Mouse (Mus musculus): ENCODE measurements around the gene Acnat1. TPM values are rescaled to one million over a fixed set of nuclear protein-coding genes. Genes with fewer than 3 reads are reported as not detected.
"Not testable (repeated sequence)": the region's sequence is repeated elsewhere in the genome, so short reads cannot be mapped to it uniquely, and the experiment has no call there.

Acnat1 gene
- polyA plus RNA-seq, 1 experiment from 2014 or later, result not detected

DNA sequence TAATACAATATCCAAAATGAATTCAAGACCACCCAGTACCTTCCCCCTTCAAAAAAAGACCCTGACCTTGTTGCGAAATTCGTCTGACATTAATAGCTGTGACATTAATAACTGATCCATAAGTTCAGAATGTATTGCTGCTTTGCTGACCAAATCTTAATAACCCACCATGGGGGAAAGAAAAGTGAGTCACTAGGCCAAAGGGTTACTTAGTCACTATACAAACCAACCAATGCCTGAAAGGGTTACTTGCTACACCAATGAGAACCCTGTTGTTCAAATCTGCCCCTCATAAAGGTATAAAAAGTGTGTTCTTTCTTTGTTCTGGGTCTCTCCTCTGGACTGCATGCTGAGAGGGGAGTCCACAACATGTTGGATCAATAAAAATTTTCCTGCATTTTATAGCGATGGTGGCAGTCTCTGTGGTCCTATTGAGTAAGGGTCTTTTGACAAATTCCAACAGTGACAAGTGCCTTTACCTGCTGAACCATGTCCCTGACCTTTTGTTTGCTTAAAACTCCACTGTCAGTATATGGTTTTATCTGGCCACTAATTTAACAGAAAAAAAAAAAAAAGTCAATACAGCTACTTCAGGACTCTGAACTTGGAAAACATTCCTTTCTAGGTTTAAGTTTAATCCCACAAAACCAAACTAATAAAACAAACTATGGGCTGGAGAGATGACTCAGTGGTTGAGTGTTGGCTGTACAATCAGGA is 12.4 kb upstream of the Acnat1 start:
- H3K9ac ChIP-seq (replicated peaks); H3K9me3 ChIP-seq; ATAC-seq (ENCODE audit: insufficient number of reproducible peaks, insufficient read depth, low FRiP score, low TSS enrichment, low read depth); H3K4me3 ChIP-seq (replicated peaks); H3K27me3 ChIP-seq; H3K36me3 ChIP-seq; H3K4me1 ChIP-seq (replicated peaks); H3K27ac ChIP-seq; H3K4me2 ChIP-seq: not testable (repeated sequence)
- 64% methylated on average over 3 of the region's 3 CpGs for WGBS

DNA sequence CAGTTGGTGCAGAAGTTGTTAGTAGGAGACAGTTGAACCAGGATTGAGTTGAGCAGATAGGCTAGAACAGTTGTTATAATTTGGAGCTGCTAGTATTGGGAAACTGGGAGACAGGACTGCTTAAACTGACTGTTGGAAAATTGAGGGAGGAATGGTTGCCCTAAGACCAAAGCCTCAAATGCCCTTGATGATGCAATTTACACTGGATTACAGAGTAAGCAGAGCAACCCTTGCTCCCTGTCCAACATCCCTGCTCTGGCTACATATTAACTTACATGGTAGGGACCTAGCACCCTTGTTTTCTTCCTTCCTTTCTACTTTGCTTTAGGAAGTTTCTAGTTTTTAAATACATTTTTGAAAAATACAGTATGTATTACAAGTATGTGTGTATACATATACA is 11.7 kb upstream of the Acnat1 start:
- Histone ChIP-seq H3K4me2 (no peak overlapping the region), H3K27ac (no peak overlapping the region), H3K4me1 (replicated peaks) (0 out of 2 replicates have a peak, but pooled peaks cover 3% of the 10 kb centered on the region), H3K36me3 (no peaks in the 10 kb centered on the region), H3K9ac (replicated peaks) (no peak overlapping the region), H3K27me3 (no peaks in the 10 kb centered on the region), H3K9me3 (no peaks in the 10 kb centered on the region), H3K4me3 (replicated peaks) (no peak overlapping the region)
- no peak for ATAC-seq (ENCODE audit: insufficient number of reproducible peaks, insufficient read depth, low FRiP score, low TSS enrichment, low read depth)

DNA sequence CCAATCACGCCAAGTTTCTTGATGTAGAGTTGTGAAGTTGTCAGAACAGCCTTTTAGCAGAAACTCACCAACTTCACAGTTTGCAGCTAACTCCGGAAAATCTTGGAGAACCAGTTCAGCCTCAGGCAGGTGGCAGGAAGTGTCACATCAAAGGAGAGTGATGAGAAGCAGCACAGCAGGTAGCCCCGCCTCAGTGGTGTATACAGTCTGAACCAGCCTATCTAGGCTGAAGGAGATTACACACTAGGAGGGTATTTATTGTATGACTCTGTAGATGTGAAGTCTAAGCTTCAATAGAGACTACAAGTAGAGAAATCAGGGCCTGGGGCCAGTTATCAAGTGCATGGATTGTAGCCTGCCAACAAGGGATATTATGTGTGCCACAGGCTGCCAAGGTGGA is 7.2 kb upstream of the Acnat1 start:
- 36% methylated on average over 3 of the region's 3 CpGs for WGBS
- H3K9ac ChIP-seq (replicated peaks), result no peak overlapping the region
- peaks cover 9% of the 10 kb centered on the region; the same call in 1 of the 2 replicates for H3K4me1 ChIP-seq (replicated peaks)
- H3K27ac ChIP-seq, result no peak overlapping the region
- H3K27me3 ChIP-seq, result no peaks in the 10 kb centered on the region
- H3K4me2 ChIP-seq, result peak overlapping the region; percentile 41; the same call in 1 of the 2 replicates
- H3K9me3 ChIP-seq, result no peaks in the 10 kb centered on the region
- ATAC-seq (ENCODE audit: insufficient number of reproducible peaks, insufficient read depth, low FRiP score, low TSS enrichment, low read depth), result no peak
- no peak overlapping the region for H3K4me3 ChIP-seq (replicated peaks)
- H3K36me3 ChIP-seq, result no peaks in the 10 kb centered on the region

DNA sequence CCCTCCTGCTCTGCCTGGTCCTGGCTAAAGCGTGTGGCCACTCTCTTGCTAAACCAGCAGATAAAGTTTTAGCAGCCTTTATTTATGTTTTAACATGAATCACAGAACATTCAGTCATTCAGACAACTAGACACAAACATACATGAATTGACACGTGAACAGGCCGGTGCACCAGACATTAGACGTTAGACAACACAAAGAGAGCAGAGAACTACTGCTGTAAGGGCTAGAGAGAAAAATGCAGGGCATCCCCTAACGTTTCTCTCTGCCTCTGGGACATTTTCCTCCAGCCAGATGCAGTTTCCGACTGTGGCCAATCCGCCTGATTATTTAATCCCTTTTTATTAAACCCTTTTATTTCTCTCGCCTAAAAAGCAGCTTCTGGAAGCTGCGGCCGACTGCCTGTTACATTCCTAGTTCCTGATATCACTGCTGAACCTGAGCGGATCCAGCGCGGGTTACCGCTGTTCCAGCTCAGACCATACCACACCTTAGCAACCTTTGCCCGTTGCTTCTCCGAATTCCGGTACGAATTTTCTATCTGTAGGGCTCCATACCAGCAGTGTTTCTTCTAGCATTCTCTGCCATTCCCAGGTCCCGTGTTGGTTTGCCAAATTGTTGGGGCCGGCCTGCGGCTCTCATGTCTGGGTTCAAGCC is 6.5 kb upstream of the Acnat1 start:
- H3K4me2 ChIP-seq, result peak overlapping the region; percentile 41
- no peak for ATAC-seq (ENCODE audit: insufficient number of reproducible peaks, insufficient read depth, low FRiP score, low TSS enrichment, low read depth)
- H3K36me3 ChIP-seq, result no peaks in the 10 kb centered on the region
- no peak overlapping the region for H3K4me3 ChIP-seq (replicated peaks)
- H3K27me3 ChIP-seq, result no peaks in the 10 kb centered on the region
- H3K4me1 ChIP-seq (replicated peaks), result peaks cover 9% of the 10 kb centered on the region; the same call in 1 of the 2 replicates
- WGBS, result 12% methylated on average over 21 of the region's 21 CpGs
- H3K27ac ChIP-seq, result no peak overlapping the region
- no peaks in the 10 kb centered on the region for H3K9me3 ChIP-seq
- no peak overlapping the region for H3K9ac ChIP-seq (replicated peaks)

DNA sequence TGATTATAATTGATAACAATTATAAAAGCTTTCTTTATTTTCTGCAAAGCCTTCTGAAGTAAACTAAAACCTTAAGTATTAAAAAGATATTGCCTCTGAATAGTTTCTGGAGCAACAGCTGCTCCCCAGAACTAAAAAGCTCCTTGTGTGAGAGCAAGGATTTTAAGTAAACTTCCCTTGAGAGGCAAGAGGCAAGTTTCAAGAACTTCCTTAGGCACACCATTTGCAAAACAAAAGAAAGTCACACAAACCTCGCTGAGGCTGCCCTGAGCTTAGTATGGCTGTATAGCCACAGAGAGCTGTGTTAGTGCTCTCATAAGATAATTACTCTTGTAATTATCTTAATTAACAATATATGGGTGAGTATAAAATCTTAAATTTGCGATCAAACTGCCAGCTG is 5.3 kb upstream of the Acnat1 start:
- ATAC-seq (ENCODE audit: insufficient number of reproducible peaks, insufficient read depth, low FRiP score, low TSS enrichment, low read depth), result not testable (repeated sequence)
- WGBS, result 20% methylated on average over 2 of the region's 2 CpGs

DNA sequence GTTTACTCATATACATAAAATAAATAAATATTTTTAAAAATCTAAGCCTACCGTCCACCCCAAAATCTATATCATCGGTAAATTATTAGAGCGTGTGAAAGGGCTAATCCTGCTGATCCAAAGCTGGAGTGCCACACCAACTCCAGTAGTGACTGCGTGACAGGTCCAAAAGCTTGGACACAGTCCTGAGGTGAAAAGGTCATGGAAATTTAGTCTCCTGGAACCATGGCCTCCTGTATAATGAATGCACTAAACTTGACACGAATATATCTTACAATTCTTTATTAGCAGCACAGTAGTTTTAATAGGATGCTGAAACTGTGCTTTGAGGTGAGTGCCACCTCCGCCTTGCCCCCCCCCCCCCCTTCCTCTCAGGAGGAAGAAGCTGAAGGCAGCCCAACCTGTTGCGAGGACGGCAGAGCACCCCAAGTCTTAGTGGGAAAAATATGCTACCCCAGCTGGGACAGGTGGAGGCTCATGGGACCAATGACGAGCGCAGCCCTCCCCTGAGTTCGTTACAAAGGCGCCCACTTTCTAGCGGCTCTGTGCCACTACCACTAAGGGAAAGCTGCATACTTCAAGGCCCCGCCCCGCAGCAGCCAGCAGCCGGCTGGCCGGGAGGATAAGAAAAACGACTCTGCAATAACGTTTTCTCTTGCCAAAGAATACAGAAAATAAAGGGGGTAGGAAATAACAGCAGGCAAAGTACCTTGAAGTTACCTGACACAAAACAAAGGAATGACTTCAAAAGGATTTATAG is 4.6 kb upstream of the Acnat1 start:
- peaks cover 9% of the 10 kb centered on the region; the same call in 1 of the 2 replicates for H3K4me1 ChIP-seq (replicated peaks)
- no peaks in the 10 kb centered on the region for H3K36me3 ChIP-seq
- H3K27ac ChIP-seq, result no peak overlapping the region
- H3K27me3 ChIP-seq, result no peaks in the 10 kb centered on the region
- H3K4me3 ChIP-seq (replicated peaks), result peak overlapping the region; percentile 30
- WGBS, result 20% methylated on average over 19 of the region's 19 CpGs
- ATAC-seq (ENCODE audit: insufficient number of reproducible peaks, insufficient read depth, low FRiP score, low TSS enrichment, low read depth), result peak; percentile 71
- H3K9me3 ChIP-seq, result no peaks in the 10 kb centered on the region
- peak overlapping the region; percentile 58 for H3K4me2 ChIP-seq
- no peak overlapping the region for H3K9ac ChIP-seq (replicated peaks)

More for the DNA sequence above, 5.3 kb upstream of the Acnat1 start:
- H3K4me1 ChIP-seq (replicated peaks); H3K9me3 ChIP-seq; H3K4me2 ChIP-seq; H3K27me3 ChIP-seq; H3K36me3 ChIP-seq; H3K9ac ChIP-seq (replicated peaks); H3K4me3 ChIP-seq (replicated peaks); H3K27ac ChIP-seq: not testable (repeated sequence)

DNA sequence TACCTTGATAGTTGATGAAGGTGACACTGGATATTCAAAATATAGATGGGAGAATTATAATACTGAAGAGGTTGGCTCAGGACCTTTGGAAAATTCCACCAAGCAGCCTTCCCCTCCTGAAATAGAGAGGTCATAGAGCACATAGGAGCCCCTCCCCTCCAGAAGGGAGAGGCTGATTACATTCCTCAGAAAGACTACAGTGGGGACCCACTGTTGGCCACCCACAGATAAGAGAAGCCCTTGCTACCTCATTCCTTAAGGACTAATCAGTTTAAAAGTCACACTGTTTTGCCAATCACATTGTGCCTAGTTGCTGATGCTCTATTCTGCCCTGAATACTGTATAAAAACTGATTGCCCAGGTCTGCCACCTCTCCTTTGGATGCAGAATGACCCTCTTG is 871 bp upstream of the Acnat1 start:
- H3K4me1 ChIP-seq (replicated peaks), result peaks cover 6% of the 10 kb centered on the region; the same call in 1 of the 2 replicates
- ATAC-seq (ENCODE audit: insufficient number of reproducible peaks, insufficient read depth, low FRiP score, low TSS enrichment, low read depth), result no peak

DNA sequence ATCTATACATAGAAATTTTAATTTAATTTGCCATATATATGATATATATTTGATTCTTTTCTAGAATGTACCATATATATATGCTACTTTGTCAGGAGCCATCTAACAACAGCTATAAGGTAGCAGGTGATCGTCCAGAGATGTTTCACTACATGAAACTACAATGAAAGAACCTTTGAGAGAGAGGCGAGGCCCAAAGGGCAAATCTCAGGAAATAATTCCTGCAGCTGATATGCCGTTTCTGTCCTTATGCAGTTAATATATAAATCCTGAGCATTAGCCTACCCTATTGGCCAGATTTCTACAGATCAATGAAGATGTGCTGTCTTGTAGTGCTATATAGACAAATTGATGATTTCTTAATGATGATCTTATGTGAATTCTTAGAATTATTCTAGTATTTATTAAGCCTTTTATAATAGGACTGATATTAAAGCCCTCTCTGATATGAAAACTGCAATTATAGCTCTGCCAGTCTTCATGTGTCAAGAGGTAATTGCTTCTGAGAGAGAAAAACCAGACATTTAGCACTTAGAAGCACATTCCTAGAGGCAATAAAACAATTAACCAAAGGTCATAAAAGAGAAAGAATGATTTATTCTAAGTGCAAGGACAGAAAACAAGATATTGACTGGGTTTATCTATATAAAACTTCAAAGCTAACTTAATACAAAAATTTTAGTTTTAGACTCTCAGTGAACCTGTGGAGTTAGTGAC is 4.1 kb downstream of the Acnat1 start:
- Histone ChIP-seq H3K4me2 (no peak overlapping the region), H3K27ac (no peak overlapping the region), H3K9ac (replicated peaks) (no peak overlapping the region), H3K9me3 (no peaks in the 10 kb centered on the region), H3K27me3 (no peaks in the 10 kb centered on the region), H3K4me1 (replicated peaks) (no peaks in the 10 kb centered on the region), H3K36me3 (no peaks in the 10 kb centered on the region), H3K4me3 (replicated peaks) (no peak overlapping the region)
- WGBS, result 69% methylated on average over 3 of the region's 3 CpGs
- no peak for ATAC-seq (ENCODE audit: insufficient number of reproducible peaks, insufficient read depth, low FRiP score, low TSS enrichment, low read depth)

More for the DNA sequence above, 871 bp upstream of the Acnat1 start:
- Histone ChIP-seq H3K36me3 (no peaks in the 10 kb centered on the region), H3K4me3 (replicated peaks) (no peak overlapping the region), H3K27ac (no peak overlapping the region), H3K27me3 (no peaks in the 10 kb centered on the region), H3K9ac (replicated peaks) (no peak overlapping the region), H3K4me2 (no peak overlapping the region), H3K9me3 (no peaks in the 10 kb centered on the region)

DNA sequence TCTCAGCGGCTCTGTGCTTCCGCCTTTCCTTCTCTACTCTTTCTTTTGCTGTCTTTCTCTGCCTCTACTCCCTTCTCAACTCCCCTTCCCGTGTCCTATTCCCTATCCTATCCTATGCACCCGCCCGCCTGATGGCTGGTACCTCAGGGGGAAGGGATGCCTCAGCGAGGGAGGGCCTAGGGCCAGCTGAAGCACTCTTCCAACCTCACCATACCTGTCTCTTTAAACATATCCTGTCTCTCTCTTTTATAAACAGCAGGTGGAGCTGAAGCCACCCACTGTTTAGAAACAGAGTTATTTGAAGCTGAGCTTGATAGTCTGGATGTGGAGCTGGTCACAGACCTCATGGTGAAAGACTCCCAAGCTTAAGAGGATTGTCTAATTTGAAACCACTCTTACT is 6.4 kb downstream of the Acnat1 start:
- 94% methylated on average over 6 of the region's 6 CpGs for WGBS
- ATAC-seq (ENCODE audit: insufficient number of reproducible peaks, insufficient read depth, low FRiP score, low TSS enrichment, low read depth), result no peak
- Histone ChIP-seq H3K27ac (no peak overlapping the region), H3K36me3 (no peaks in the 10 kb centered on the region), H3K4me3 (replicated peaks) (no peak overlapping the region), H3K4me2 (no peak overlapping the region), H3K9me3 (no peaks in the 10 kb centered on the region), H3K27me3 (no peaks in the 10 kb centered on the region), H3K9ac (replicated peaks) (no peak overlapping the region), H3K4me1 (replicated peaks) (no peaks in the 10 kb centered on the region)

DNA sequence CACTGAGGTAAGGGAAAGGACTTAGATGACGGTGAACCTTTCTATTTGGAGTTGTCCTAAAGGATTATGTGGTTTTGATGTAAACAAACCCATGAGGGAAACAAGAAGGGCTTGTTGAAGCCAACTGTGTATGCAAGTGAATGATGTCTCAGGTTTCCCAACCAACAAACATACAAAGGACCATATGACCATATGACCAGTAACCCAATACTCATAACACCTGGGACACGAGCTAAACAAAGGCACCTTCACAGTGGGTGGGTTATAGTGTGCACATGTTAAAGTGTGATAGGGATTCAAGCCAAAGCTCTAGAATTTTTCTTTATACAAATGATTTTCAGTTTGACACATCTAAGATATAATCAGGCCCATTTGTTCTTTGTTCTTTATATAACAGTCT is 17.5 kb downstream of the Acnat1 start:
- no peak overlapping the region for H3K27ac ChIP-seq
- H3K27me3 ChIP-seq, result no peaks in the 10 kb centered on the region
- no peak overlapping the region for H3K4me3 ChIP-seq (replicated peaks)
- no peak for ATAC-seq (ENCODE audit: insufficient number of reproducible peaks, insufficient read depth, low FRiP score, low TSS enrichment, low read depth)
- H3K9ac ChIP-seq (replicated peaks), result no peak overlapping the region
- no peaks in the 10 kb centered on the region for H3K36me3 ChIP-seq
- WGBS, result 58% methylated on average over 2 of the region's 2 CpGs
- no peaks in the 10 kb centered on the region for H3K9me3 ChIP-seq
- H3K4me2 ChIP-seq, result no peak overlapping the region
- 0 out of 2 replicates have a peak, but pooled peaks cover 3% of the 10 kb centered on the region for H3K4me1 ChIP-seq (replicated peaks)

Measured in limb, embryonic 12.5 days (tissue).